Mouse (Mus musculus): ENCODE measurements around the gene Olfr50. TPM values are rescaled to one million over a fixed set of nuclear protein-coding genes. Genes with fewer than 3 reads are reported as not detected.

The Olfr50 gene
- polyA plus RNA-seq (2015; fragmentation: Nextera tagmentation; extraction: Ambion mirVana): not detected in 2 replicates

GRCm38 (mm10) chr2:36790238-36790637 lies at the start of gene Olfr50:
Gene Olfr50, plus strand, starts transcription at chr2:36790538.
- WGBS: 78% methylated on average over 2 of the region's 2 CpGs
- H3K36me3 ChIP-seq (ENCODE audit: insufficient read depth, low read length): no peaks in the 10 kb centered on the region
- no peak within 1 kb of the TSS for H3K27ac ChIP-seq (ENCODE audit: low read length)
- TF ChIP-seq EP300 (IDR thresholded peaks at IDR 0.05): no peak
- TF ChIP-seq CTCF (IDR thresholded peaks at IDR 0.05): no peak
- no peak for ATAC-seq
- DNase-seq (ENCODE audit: low spot score): no peak
- no peaks in the 10 kb centered on the region for H3K4me1 ChIP-seq (ENCODE audit: insufficient read depth, low read depth, low read length)
- H3K4me2 ChIP-seq (replicated peaks; ENCODE audit: low read depth, low read length): no peak within 1 kb of the TSS
- H3K27me3 ChIP-seq (replicated peaks; ENCODE audit: insufficient read depth, low read length): no peaks in the 10 kb centered on the region
- no peak within 1 kb of the TSS for H3K9ac ChIP-seq (replicated peaks; ENCODE audit: low read depth)
- no peaks in the 10 kb centered on the region for H3K9me3 ChIP-seq (ENCODE audit: low read length)
- H3K4me3 ChIP-seq (ENCODE audit: low read depth, low read length): no peak within 1 kb of the TSS

DNA sequence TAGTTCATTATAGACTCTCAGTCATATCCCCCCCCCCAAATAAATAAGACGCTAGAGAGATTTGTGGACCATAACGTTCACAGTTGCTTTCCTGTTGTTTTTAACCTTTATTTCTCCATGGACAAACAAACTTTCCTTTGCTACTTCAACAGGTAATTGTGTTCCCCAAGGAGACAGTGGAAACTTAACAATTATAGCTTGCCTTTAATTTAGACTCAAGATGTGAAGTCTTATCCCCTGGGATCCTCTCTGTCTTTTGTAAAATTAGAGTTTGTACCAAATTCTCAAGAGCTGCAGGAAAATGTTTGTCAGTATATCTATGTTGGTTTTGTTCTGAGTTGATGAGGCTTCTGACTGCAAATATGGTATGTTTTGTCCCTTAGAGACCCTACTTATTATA lies 6.4 kb upstream of the Olfr50 start, which contains the start of gene Olfr348:
Gene Olfr348, plus strand, starts transcription at position 301 of the 400 bp plus-strand sequence.
- TF ChIP-seq CTCF (IDR thresholded peaks at IDR 0.05) (no peak), EP300 (IDR thresholded peaks at IDR 0.05) (no peak)
- no peak within 1 kb of the TSS for H3K9ac ChIP-seq (replicated peaks; ENCODE audit: low read depth)
- DNase-seq (ENCODE audit: low spot score): no peak
- H3K27me3 ChIP-seq (replicated peaks; ENCODE audit: insufficient read depth, low read length): no peaks in the 10 kb centered on the region
- no peak within 1 kb of the TSS for H3K4me3 ChIP-seq (ENCODE audit: low read depth, low read length)
- ATAC-seq: no peak
- no peak within 1 kb of the TSS for H3K4me2 ChIP-seq (replicated peaks; ENCODE audit: low read depth, low read length)
- no peaks in the 10 kb centered on the region for H3K4me1 ChIP-seq (ENCODE audit: insufficient read depth, low read depth, low read length)
- no peaks in the 10 kb centered on the region for H3K9me3 ChIP-seq (ENCODE audit: low read length)
- WGBS: 69% methylated on average over 2 of the region's 2 CpGs
- H3K36me3 ChIP-seq (ENCODE audit: insufficient read depth, low read length): no peaks in the 10 kb centered on the region
- H3K27ac ChIP-seq (ENCODE audit: low read length): no peak within 1 kb of the TSS

- Histone ChIP-seq H3K9me3 (ENCODE audit: low read length) (no peaks in the 10 kb centered on the region), H3K36me3 (ENCODE audit: insufficient read depth, low read length) (no peaks in the 10 kb centered on the region), H3K4me1 (ENCODE audit: insufficient read depth, low read depth, low read length) (no peaks in the 10 kb centered on the region), H3K27ac (ENCODE audit: low read length) (no peak within 1 kb of the TSS), H3K27me3 (replicated peaks; ENCODE audit: insufficient read depth, low read length) (no peaks in the 10 kb centered on the region), H3K4me3 (ENCODE audit: low read depth, low read length) (no peak within 1 kb of the TSS), H3K9ac (replicated peaks; ENCODE audit: low read depth) (no peak within 1 kb of the TSS), H3K4me2 (replicated peaks; ENCODE audit: low read depth, low read length) (no peak within 1 kb of the TSS)
- ATAC-seq (no peak), DNase-seq (ENCODE audit: low spot score) (no peak)
- 47% methylated on average over 1 of the region's 1 CpGs for WGBS
- TF ChIP-seq CTCF (IDR thresholded peaks at IDR 0.05): no peak
- TF ChIP-seq EP300 (IDR thresholded peaks at IDR 0.05): no peak
Measured at GRCm38 (mm10) chr2:36816932-36817331, 26.6 kb downstream of the Olfr50 start, which contains the start of gene Olfr3. Gene Olfr3, minus strand, starts transcription at chr2:36817032.

- Histone ChIP-seq H3K9ac (replicated peaks; ENCODE audit: low read depth) (no peak within 1 kb of the TSS), H3K27me3 (replicated peaks; ENCODE audit: insufficient read depth, low read length) (no peaks in the 10 kb centered on the region), H3K4me1 (ENCODE audit: insufficient read depth, low read depth, low read length) (no peaks in the 10 kb centered on the region), H3K9me3 (ENCODE audit: low read length) (no peaks in the 10 kb centered on the region), H3K27ac (ENCODE audit: low read length) (no peak within 1 kb of the TSS), H3K4me3 (ENCODE audit: low read depth, low read length) (no peak within 1 kb of the TSS), H3K4me2 (replicated peaks; ENCODE audit: low read depth, low read length) (no peak within 1 kb of the TSS), H3K36me3 (ENCODE audit: insufficient read depth, low read length) (no peaks in the 10 kb centered on the region)
- DNase-seq (ENCODE audit: low spot score) (no peak), ATAC-seq (no peak)
- no peak for TF ChIP-seq CTCF (IDR thresholded peaks at IDR 0.05)
- TF ChIP-seq EP300 (IDR thresholded peaks at IDR 0.05): no peak
- 77% methylated on average over 1 of the region's 1 CpGs for WGBS
Measured at GRCm38 (mm10) chr2:36846010-36846409, 55.7 kb downstream of the Olfr50 start, which contains the start of gene Olfr350. Gene Olfr350, plus strand, starts transcription at chr2:36846310.

Other genes with a start within 250 kb of the Olfr50 start
- not detected in 2 replicates for gene Olfr344, start 223.9 kb upstream of the Olfr50 start, polyA plus RNA-seq (2015; fragmentation: Nextera tagmentation; extraction: Ambion mirVana)
- gene Olfr345, start 150.5 kb upstream of the Olfr50 start, polyA plus RNA-seq (2015; fragmentation: Nextera tagmentation; extraction: Ambion mirVana): not detected in 2 replicates
- not detected in 2 replicates for gene Olfr346, start 104.8 kb upstream of the Olfr50 start, polyA plus RNA-seq (2015; fragmentation: Nextera tagmentation; extraction: Ambion mirVana)
- not detected in 2 replicates for gene Olfr347, start 58.6 kb upstream of the Olfr50 start, polyA plus RNA-seq (2015; fragmentation: Nextera tagmentation; extraction: Ambion mirVana)
- gene Olfr348, start 6.3 kb upstream of the Olfr50 start, polyA plus RNA-seq (2015; fragmentation: Nextera tagmentation; extraction: Ambion mirVana): not detected in 2 replicates
- gene Olfr3, start 26.5 kb downstream of the Olfr50 start, polyA plus RNA-seq (2015; fragmentation: Nextera tagmentation; extraction: Ambion mirVana): not detected in 2 replicates
- not detected in 2 replicates for gene Olfr350, start 55.8 kb downstream of the Olfr50 start, polyA plus RNA-seq (2015; fragmentation: Nextera tagmentation; extraction: Ambion mirVana)
- gene Olfr351, start 72.1 kb downstream of the Olfr50 start, polyA plus RNA-seq (2015; fragmentation: Nextera tagmentation; extraction: Ambion mirVana): not detected in 2 replicates
- gene Olfr352, start 77.9 kb downstream of the Olfr50 start, polyA plus RNA-seq (2015; fragmentation: Nextera tagmentation; extraction: Ambion mirVana): not detected in 2 replicates
- gene Olfr353, start 102.4 kb downstream of the Olfr50 start, polyA plus RNA-seq (2015; fragmentation: Nextera tagmentation; extraction: Ambion mirVana): not detected in 2 replicates
- not detected in 2 replicates for gene Olfr354, start 115.1 kb downstream of the Olfr50 start, polyA plus RNA-seq (2015; fragmentation: Nextera tagmentation; extraction: Ambion mirVana)
- gene Olfr355, start 138.4 kb downstream of the Olfr50 start, polyA plus RNA-seq (2015; fragmentation: Nextera tagmentation; extraction: Ambion mirVana): not detected in 2 replicates
- not detected in 2 replicates for gene Olfr356, start 146.6 kb downstream of the Olfr50 start, polyA plus RNA-seq (2015; fragmentation: Nextera tagmentation; extraction: Ambion mirVana)
- gene Olfr357, start 203.3 kb downstream of the Olfr50 start, polyA plus RNA-seq (2015; fragmentation: Nextera tagmentation; extraction: Ambion mirVana): not detected in 2 replicates
- gene Olfr358, start 218.8 kb downstream of the Olfr50 start, polyA plus RNA-seq (2015; fragmentation: Nextera tagmentation; extraction: Ambion mirVana): not detected in 2 replicates